Mouse (Mus musculus) spleen, adult 18-20 months (tissue): ENCODE results near the gene Fam227a.
"Not testable (repeated sequence)": the region's sequence is repeated elsewhere in the genome, so short reads cannot be mapped to it uniquely, and the experiment has no call there.

Experiments
- DNase-seq, 2 experiments: peaks; one replicate each; pipeline ENCODE4 v3.0.0; 2022; ENCODE audit warnings: mixed read lengths in 2 of 2

Fam227a gene

DNA sequence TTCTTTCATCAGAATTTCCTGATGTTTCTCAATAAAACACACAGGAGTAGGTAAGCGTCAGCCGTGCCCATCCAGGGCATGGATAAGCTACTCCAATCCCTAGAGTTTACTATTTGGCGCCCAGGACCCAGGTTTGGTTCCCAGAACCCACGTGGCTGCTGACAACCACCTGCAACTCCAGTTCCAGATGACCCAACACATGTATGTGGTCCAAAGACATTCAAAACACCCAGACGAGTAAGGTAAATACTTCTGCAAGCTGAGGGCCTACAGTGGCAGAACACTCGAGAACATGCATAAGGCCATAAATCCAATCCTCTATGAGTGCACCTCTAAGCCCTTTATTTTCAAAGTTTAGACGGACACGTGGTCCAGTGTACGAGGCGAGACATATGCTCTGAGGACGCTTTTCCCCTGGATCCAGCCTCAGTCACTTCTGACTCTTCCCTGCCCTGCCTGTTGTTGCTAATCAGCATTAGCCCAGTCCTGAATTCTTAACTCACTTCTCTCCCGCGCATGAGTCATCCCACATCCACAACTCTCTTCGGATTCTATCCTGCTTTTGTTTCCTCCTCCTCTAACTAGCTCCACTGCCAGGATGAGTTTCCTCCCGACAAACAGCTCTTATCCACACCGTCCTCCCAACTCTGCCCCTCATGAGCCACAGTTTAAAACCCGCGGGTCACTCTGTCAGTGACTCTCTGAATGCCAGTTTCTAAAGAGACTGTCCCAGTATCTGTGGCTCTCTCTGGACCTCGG lies 25.1 kb upstream of the Fam227a start:
- no peak for DNase-seq

DNA sequence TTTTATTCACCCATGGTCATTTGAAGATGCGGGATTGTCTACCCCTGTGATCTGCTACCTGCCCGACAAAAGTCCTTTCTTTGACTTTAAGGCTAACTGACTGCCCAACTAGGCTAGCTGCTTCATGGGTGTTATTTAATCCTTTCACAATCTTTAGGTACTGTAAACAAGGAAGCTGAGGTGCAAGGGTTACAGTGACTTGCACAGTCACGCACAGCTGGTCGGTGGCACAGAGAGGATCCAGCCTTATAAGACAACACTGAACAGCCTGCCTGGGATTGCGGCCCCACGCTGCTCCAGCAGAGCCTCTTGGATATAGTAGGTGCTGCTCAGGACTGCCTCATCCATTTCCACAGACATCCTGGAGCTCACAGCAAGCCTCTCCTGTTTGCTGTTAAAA lies 24.4 kb upstream of the Fam227a start:
- no peak for DNase-seq

DNA sequence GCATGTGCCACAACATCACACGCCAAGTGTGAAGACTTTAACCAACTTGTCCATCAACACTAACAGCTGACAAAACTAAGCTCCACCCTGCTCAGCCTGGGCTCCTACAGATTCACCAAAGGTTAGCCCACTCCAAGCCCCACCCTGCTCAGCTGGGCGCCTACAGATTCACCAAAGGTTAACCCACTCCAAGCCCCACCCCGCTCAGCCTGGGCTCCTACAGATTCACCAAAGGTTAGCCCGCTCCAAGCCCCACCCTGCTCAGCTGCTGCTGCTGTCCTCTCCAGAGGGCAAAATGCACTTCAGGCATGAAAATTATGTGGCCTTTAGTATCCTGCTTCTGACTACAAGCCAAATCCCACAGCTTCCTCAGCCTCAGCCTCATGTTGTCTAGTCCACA lies 23.2 kb upstream of the Fam227a start:
- no peak for DNase-seq

DNA sequence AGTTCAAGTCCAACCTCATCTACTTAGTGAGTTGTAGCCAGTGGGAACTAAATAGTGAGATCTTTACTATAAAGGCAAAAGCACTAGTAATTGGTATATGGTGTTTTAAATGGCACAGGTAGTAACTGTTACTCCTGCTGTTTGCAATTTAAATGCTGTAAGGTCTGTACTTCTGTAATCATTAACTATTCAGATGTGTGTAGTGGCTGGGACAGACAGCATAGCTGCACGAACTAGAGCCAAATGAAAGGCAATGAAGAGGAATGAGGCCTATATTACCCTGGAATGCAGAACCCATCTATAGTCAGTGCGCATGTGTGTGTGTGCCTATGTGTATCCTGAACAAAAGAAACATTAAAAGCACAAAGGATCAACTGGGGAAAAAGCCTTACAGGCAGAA lies 19.2 kb upstream of the Fam227a start:
- DNase-seq: no peak

DNA sequence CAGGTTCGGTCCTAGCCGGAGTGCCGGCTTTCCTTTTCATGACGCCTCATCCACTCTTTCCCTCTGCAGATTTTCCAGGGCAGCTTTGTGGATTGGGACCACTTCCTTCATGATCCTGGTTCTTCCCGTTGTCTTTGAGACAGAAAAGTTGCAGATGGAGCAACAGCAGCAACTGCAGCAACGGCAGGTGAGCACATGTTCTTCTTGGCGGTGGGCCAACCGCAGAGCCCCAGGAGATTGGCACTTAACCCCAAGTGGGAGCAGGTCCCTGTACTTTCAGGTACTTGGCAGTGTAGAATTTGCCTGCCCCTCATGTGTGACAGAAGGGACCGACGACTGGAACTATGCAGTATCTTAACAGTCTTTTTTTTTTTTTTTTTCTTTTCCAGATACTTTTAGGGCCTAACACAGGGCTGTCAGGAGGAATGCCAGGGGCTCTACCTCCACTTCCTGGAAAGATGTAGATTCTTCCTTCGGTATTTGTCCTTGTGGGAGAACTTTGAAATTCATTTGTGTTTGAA lies 13.1 kb upstream of the Fam227a start:
- DNase-seq: not testable (repeated sequence)

DNA sequence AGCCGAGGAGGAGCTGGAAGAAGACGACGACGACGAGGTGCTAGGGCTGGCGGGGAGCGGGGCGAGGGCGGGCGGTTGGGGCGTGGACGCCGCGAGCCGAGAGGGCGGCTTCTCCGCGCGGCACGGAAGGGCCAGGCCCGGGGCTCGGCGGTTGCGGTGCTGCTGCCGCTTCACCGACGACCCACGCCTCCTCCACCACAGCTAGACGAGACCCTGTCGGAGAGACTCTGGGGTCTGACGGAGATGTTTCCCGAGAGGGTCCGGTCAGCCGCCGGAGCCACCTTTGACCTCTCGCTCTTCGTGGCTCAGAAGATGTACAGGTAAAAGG lies 12.2 kb upstream of the Fam227a start:
- DNase-seq: no peak

DNA sequence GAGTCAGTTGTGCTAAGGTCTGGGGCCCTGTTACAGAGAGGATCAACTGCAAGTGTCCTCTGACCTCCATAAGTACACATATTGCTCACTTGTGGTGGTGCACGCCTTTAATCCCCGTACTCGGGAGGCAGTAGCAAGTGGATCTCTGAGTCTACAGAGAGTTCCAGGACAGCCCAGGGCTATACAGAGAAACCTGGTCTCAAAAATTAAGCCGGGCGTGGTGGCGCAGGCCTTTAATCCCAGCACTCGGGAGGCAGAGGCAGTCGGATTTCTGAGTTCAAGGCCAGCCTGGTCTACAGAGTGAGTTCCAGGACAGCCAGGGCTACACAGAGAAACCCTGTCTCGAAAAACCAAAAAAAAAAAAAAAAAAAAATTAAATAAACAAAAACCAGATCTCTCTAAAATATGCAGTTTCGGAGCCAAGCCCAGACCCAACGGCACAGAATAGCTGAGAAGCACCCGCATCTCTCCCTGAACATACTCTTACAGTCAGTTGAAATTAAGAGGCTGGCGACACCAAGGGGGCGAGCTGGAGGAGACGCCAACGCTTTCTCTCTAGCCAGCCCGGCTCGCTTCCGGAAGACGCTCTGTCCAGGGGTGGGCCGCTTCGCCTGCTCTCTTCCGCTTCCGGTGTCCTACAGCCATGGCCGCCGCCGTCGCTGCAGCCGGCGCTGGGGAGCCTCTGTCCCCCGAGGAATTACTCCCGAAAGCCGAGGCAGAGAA lies 11.7 kb upstream of the Fam227a start, which contains the start of gene Tomm22:
Gene Tomm22 (plus strand): TSS at position 613 of the 723 bp plus-strand sequence.
- peak; percentile 79 to 82 for DNase-seq

DNA sequence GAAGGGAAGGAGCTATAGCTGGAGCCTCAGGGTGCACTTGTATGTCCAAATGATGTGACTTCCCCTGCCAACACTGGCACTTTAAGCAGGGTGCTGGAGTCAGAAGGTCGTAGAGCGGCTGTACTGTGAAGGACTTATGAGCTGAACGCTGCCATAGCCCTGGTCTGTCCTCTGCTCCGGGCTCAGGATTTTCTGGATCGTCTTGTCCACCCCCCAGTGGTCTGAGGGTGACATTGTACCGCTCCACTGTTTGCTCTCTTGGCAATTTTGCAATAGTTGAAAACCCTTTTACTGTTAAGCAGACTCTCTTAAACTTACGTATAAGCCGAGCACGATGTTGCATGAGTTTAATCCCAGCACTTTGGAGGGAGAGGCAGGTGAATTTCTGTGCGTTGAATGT lies 10.4 kb upstream of the Fam227a start:
- DNase-seq: no peak

DNA sequence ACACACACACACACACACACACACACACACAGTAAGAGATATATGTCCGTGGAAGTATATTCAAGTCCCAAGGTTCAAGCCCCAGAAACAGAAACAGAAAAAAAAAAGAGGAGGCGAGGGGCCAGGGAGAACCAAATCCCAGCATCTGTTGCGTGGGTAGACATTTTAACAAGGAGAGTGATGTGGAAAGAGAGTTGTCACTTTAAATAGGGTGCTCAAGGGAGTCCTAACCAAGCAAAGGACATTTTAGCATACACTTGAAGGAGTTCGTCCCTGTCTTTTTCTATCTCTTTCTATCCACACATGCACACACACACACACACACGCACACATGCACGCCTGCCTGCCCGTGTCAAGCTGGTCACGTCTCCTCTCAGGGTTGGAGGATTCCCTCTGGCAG lies 5.9 kb upstream of the Fam227a start:
- DNase-seq: no peak

DNA sequence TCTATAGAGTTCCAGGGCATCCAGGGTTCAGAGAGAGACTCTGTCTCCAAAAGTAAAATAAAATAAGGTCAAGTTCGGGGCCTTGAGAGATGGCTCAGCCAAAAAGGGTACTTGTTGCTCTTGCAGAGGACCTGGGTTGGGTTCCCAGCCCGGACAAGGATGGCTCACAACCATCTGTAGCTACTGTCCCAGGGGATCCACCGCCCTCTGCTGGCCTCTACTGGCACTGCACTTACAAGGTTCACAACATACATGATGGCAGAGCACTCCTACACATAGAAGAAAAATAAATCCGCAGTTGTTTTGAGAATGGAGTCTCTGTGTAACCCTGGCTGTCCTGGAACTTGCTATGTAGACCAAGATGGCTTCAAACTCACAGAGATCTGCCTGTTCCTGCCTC lies 3.1 kb upstream of the Fam227a start:
- peak in 1 of 2 experiments; percentile 54 for DNase-seq

DNA sequence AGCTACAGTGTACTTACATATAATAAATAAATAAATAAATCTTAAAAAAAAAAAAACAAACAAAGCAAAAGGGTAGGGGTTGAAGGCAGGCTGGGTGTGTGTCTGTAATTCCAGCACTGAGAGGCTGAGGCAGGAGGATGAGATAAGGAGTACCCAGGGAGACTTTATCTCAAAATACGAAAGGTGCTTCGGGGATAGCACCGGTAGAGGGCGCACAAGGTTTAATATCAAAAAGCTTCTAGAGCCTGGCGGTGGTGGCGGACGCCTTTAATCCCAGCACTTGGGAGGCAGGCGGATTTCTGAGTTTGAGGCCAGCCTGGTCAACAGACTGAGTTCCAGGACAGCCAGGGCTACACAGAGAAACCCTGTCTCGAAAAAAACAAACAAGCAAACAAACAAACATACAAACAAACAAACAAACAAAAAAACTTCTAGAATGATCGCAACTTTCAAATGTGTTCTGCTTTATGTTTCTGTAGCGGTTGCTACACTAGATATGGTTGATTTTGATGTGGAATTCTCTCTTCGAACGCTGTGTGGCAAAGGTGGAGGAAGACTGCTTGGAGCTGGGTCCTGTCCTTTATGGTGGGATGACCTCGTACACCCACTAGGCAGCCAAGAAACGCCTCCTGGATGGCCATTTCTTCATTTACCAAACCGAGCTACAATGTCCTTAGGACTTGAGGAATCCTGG lies 772 bp downstream of the Fam227a start:
- DNase-seq: peak; percentile 61 to 86

DNA sequence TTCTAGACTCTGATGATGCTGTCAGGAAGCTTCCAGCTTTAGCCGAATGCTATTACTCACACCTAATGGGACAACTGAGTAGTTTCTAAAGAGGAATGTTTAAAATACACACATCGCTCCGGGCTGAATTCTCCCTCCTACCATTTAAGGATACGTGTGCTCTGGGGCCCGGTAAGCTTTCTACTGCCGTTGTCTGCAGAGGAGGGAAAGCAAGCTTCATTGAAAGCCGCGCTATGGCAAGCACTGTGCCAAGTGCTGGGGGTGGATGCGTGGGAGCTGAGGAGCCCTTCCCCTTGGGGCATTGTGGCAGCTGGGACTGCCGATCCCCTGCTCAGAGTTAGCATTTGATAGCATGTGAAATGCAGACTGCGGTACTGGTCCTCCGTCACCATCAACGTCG lies 2.3 kb downstream of the Fam227a start:
- DNase-seq: no peak

DNA sequence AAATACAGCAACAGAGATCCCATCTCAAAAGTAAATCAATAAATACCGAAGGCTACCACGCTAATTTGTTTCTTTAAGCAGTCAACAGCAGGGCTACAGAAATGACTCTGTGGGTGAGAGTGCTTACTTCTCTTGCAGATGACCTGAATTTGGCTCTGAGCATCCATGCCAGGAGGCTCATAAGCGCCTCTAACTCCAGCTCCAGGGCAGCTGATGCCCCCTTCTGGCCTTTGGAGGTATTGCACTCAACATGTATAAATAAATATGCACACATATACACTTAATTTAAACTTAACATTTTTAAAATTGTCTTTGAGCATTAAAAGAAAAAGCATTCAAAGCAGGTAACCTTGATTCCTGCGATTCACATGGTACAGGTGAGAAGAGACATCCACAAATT lies 7.3 kb downstream of the Fam227a start:
- no peak for DNase-seq

DNA sequence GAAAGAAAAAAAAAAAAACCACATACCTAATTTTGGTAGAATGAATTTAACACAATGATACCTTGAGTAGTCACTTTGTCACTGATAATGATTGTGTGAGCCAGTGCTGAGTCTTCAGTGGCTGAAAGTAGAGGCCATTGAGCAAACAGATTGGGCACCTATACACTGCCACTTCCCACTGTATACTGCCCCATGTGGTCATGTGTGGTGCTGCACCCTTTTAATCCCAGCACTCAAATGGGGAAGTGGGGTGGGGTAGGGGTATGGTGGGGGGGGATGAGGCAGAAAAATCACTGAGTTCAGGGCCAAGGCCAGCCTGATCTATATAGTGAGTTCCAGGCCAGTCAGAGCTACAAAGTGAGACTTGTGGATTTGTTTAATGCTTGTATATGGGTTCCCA lies 8.2 kb downstream of the Fam227a start:
- peak; percentile 30 to 53 for DNase-seq

DNA sequence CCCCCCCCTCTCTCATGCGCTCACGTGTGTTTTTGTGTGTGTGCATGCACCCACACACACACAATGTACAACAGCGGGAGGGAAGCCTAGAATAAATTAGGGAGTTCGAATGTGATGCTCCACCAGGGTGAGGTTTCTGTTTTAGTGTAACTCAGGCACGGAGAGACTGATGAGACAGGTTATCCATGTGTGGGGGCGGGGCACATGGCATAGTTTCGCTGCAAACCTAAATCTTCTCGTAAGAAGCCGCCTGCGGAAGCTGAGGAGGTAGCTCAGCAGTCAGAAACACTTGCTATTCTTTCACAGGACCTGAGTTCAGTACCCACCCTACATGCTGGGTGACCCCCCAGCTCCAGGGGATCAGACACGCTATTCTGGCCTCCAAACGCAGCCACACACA lies 10.6 kb downstream of the Fam227a start:
- DNase-seq: no peak

DNA sequence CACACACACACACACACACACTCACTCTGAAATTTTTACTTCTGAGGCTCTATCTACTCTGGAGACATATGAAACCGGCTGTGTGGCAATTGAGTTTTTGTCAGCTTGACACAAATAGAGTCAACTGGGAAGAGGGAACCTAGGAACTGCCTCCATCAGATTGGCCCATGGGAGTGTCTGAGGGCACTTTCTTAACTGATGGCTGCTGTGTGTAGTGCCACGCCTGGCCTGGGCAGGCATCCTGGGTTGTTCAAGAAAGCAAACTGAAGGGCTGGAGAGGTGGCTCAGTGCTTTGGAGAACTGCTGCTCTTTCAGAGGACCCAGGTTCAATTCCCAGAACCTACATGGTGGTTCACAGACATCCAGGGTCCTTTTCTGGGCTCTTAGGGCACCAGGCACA lies 13.3 kb downstream of the Fam227a start:
- DNase-seq: no peak

DNA sequence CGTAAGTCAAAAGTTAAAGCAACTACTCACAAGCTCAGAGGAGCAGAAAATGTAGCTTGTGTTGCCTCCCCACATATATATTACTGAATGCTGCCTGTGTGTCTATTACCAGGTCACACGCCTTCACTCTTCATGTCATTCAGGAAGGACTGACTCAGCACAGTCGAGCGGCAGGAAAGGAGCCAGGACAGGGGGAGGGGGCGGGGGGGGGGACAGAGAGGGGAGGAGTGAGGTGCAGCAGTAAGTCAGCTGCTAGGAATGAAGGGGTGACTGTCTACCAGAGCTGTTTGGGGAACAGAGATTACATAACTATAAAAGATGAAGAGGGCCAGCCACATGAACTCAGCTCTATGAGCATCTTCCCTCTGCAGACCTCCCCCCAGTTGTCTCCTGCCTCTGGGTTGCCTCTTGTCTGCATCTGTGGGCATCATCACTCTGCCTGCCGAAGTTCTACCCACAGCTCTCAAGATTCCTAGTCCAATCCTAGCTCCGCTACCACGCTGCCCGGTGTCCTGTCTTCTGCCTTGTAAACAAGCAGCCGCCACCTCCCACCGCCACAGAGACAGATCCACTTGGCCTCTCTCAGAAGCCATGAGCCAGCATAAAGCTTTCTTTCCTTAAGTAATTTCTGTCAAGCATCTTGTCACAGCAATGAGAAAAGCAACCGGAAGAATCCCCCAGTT lies 17.5 kb downstream of the Fam227a start:
- no peak for DNase-seq

DNA sequence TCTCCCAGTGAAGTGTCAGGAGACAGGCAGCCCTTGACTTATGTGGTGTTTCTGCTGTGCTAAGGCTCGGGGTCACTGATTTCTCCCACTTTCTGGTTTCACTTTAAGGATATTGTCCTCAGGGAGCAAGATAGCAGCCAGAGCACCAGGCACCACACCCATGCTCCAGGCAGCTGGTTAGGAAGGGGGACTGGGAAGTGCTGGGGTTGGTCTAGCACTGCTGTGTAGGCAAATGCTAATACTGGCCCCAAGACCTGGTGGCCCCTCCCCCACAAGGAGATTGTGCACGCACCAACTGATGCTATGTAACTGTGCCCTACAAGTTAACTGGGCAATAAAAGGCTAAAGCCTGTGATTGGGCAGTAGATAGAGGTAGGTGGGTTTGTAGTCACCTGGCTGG lies 28.3 kb downstream of the Fam227a start:
- no peak for DNase-seq

DNA sequence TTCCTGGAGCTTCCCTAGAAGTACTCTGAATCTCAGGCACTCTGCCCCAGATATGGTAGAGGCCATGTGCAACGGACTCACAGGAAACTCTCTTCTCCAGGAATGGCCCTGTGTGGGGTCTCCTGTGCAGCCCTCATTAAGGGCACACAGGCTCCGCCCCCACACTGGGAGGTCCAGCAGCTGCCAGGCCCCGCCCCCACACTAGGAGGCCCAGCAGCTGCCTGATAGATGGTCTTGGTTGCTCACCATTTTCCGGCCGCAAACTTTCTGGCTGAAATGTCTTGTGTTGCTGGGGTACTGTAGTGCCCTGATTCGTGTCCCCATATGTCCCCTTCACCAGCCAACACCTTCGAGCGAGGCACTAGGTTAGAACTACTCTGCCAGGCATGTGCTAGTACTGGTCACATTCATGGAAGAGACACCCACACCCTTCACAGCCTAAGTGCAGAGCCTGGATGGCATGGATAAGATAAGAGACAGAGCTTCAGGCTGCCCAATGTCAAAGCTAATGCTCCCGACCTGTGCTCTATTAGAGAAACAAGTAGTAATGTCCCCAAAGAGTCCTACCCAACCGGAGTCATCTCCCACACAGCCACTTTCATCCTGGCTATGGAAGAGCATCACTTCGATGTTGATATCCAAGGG lies 38.9 kb downstream of the Fam227a start:
- DNase-seq: no peak

DNA sequence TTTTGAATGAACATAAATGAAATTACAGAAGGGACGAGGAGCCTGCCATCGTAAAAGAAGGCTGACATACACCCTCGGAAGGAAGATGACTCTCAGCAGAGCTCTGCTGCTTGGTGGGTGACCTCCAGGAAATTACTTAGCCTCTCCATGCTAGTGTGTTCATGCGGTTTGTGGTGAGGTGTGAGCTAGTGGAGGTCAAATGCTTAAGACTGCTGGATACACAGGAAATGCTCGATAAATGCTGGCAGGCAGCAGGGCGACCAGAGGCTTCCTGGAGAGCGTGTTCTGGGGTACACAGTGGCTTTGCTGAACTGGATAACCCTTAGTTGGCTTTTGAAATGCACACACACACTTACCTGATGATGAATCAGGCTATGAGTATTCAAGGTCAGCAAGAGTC lies 40.3 kb downstream of the Fam227a start:
- no peak for DNase-seq

DNA sequence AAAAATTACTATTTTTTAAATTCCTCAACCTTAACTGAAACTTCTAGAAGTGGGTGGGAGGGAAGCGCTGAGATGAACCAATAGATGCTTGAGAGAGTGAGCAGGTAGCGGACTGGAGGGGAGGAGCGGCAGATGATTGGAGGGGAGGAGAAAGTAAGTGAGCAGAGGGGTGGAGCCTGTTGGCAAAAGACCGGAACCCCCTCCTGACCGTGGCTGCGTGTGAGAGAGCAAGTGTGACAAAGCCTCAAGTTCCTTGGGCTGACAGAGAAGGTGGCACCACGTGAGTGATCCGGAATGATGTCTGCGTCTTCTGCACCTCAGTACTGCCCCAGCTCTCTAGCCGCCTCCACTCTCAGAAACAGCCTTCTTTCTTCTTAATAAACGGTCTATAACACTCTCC lies 41.6 kb downstream of the Fam227a start:
- no peak for DNase-seq

DNA sequence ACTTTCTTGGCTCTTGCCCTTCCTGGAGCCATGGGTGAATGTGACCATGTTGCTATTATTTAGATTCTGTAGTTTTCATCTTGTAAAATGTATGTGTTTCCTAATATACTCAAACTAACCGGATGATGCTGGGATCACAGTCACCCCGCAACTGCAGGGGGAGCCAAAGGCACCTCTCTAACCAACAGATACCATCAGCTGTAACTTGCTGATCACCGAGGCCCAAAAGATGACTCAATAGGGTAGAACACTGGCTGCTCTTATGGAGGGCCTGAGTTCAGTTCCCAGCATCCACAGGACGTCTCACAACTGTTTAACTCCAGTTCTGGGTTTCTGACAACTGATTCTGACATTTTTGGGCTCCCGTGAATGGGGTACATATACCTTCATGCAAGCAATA lies 42.0 kb downstream of the Fam227a start:
- no peak for DNase-seq

DNA sequence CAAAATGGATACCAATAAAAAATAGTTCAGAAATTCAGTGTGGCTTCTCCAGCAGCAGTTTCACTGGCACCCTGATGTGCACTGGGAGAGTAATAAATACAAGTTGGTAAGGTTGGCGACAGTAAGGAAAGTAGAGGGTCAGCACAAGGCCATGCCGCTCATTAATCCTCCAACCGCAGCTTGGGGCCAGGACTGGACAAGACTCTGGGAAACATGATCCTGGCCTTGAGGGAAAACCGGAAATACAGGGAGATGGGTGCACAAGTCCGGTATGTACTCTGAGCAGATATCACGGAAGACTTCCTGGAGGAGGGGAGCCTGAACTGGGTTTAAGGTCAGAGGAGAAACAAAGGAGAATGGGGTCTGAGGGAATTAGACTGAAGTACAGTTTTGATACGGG lies 43.3 kb downstream of the Fam227a start:
- DNase-seq: no peak
